Mouse (Mus musculus) ES-E14 (cell line): ENCODE measurements around the gene Hist1h2ah. TPM values are rescaled to one million over a fixed set of nuclear protein-coding genes. Genes with fewer than 3 reads are reported as not detected.
"Not testable (repeated sequence)": the region's sequence is repeated elsewhere in the genome, so short reads cannot be mapped to it uniquely, and the experiment has no call there.

Experiments used
- DNase-seq: peaks from one replicate; pipeline ENCODE4 v3.0.0-alpha.2; 2013; ENCODE audit warnings: low read depth, low spot score
- H3K27ac ChIP-seq: 2 replicates; pipeline ENCODE4 v1.5.1; 2012; ENCODE audit warnings: low read depth, mild to moderate bottlenecking, low read length, moderate library complexity, mixed read lengths; ENCODE audit not compliant: poor library complexity, insufficient read depth, severe bottlenecking
- H3K36me3 ChIP-seq: 2 replicates; pipeline ENCODE4 v1.6.1; 2012; ENCODE audit warnings: mild to moderate bottlenecking, low read length, moderate library complexity, mixed read lengths; ENCODE audit not compliant: control insufficient read depth, poor library complexity, insufficient read depth, severe bottlenecking
- H3K4me1 ChIP-seq, 2 experiments: fragments of 150-350 bp in 1 of 2; sonication (generic) in 1 of 2; 2 replicates each; pipeline ENCODE4 v1.6.1; 2012; ENCODE audit warnings: low read length in 2 of 2, mild to moderate bottlenecking in 1 of 2, mixed read lengths in 1 of 2; ENCODE audit not compliant: control insufficient read depth in 2 of 2, insufficient read depth in 2 of 2, poor library complexity in 1 of 2
- H3K4me3 ChIP-seq, 2 experiments: fragments of 150-350 bp in 1 of 2; sonication (generic) in 1 of 2; 2 replicates each; pipeline ENCODE4 v1.5.1; 2012; ENCODE audit warnings: low read length in 2 of 2, low read depth in 1 of 2, mild to moderate bottlenecking in 1 of 2, mixed read lengths in 1 of 2; ENCODE audit not compliant: insufficient read depth in 1 of 2, poor library complexity in 1 of 2, severe bottlenecking in 1 of 2
- H3K9ac ChIP-seq: 2 replicates; pipeline ENCODE4 v1.6.1; 2012; ENCODE audit warnings: low read depth, mild to moderate bottlenecking, low read length, mixed read lengths; ENCODE audit not compliant: poor library complexity, insufficient read depth, severe bottlenecking
- H3K9me3 ChIP-seq: fragments of 150-350 bp; sonication (generic); 2 replicates; pipeline ENCODE4 v1.6.1; 2012; ENCODE audit warnings: low read depth, mild to moderate bottlenecking, low read length; ENCODE audit not compliant: control insufficient read depth, insufficient read depth
- CHD2 ChIP-seq: IDR thresholded peaks from 2 replicates; pipeline ENCODE4 v1.6.1; 2014; ENCODE audit warnings: mild to moderate bottlenecking, low read depth, low read length, inconsistent platforms
- HCFC1 ChIP-seq: IDR thresholded peaks from 2 replicates; pipeline ENCODE4 v1.6.1; 2012; ENCODE audit warnings: low read length, inconsistent platforms, borderline replicate concordance; ENCODE audit not compliant: insufficient read depth
- MAFK ChIP-seq: IDR thresholded peaks from 2 replicates; pipeline ENCODE4 v1.6.1; 2014; ENCODE audit warnings: mild to moderate bottlenecking, low read depth, low read length, inconsistent platforms; ENCODE audit not compliant: insufficient read depth
- ZC3H11A ChIP-seq: IDR thresholded peaks from 2 replicates; pipeline ENCODE4 v1.6.1; 2012; ENCODE audit warnings: low read depth, mild to moderate bottlenecking, inconsistent platforms, low read length, borderline replicate concordance
- ZNF384 ChIP-seq: IDR thresholded peaks from 2 replicates; pipeline ENCODE4 v1.6.1; 2012; ENCODE audit warnings: low read depth, low read length, inconsistent platforms
- in situ Hi-C, 2 experiments: fragments of 600-800 bp; cut with MboI; formaldehyde crosslinking; loops; one replicate each; pipeline ENCODE4 v1.15.1; 2025; ENCODE audit warnings: low sequenced_read_pairs in 2 of 2, inconsistent platforms in 1 of 2; ENCODE audit not compliant: unreplicated experiment in 2 of 2
- total RNA-seq: library from RNA; depleted of rRNA; stranded (reverse); fragments of 300-350 nt; gene quantifications from 2 replicates; pipeline ENCODE4 v1.2.3, GENCODE M21; 2012

The Hist1h2ah gene
- total RNA-seq, 1 experiment: 1,543 TPM

GRCm38 (mm10) chr13:22041651-22042567 lies 6.5 kb upstream of the Hist1h2ah start:
- Histone ChIP-seq H3K9me3 (no peaks in the 10 kb centered on the region), H3K9ac (peak overlapping the region; percentile 92), H3K4me3 (peak overlapping the region; percentile 30 to 78), H3K27ac (peak overlapping the region; percentile 92), H3K4me1 (no peaks in the 10 kb centered on the region), H3K36me3 (no peaks in the 10 kb centered on the region)
- DNase-seq: no peak
- no peak for TF ChIP-seq MAFK
- no peak for TF ChIP-seq ZNF384
- TF ChIP-seq CHD2: no peak
- TF ChIP-seq HCFC1: no peak
- no peak for TF ChIP-seq ZC3H11A
- in situ Hi-C loops: loop anchor here (25.0 kb wide), 6 partner anchors 305 to 1720 kb away; partner anchors contain the start of genes Abt1 (in 1 of the 2), Hist1h1a (in 1 of the 2), Hist1h1d (in 1 of the 2) and Hist1h1t (in 1 of the 2)

- in situ Hi-C loops: loop anchor here (25.0 kb wide), 6 partner anchors 304 to 1721 kb away; partner anchors contain the start of genes Abt1 (in 1 of the 2), Hist1h1a (in 1 of the 2), Hist1h1d (in 1 of the 2) and Hist1h1t (in 1 of the 2)
- H3K36me3 ChIP-seq, H3K9me3 ChIP-seq, H3K4me1 ChIP-seq, DNase-seq: not testable (repeated sequence)
- H3K9ac ChIP-seq: peak within 1 kb of the TSS; percentile 92
- H3K4me3 ChIP-seq: peak within 1 kb of the TSS; percentile 42 to 78
- peak within 1 kb of the TSS; percentile 92 for H3K27ac ChIP-seq
These were observed 5.8 kb upstream of the Hist1h2ah start, which contains the start of gene Hist1h4i for GRCm38 (mm10) chr13:22041142-22041536. Hist1h4i (minus strand) TSS chr13:22041362.

GRCm38 (mm10) chr13:22040464-22041141 lies 5.2 kb upstream of the Hist1h2ah start:
- TF ChIP-seq CHD2 (no peak), HCFC1 (no peak), ZC3H11A (no peak), ZNF384 (no peak), MAFK (no peak)
- no peaks in the 10 kb centered on the region for H3K36me3 ChIP-seq
- peak overlapping the region; percentile 69 for H3K9ac ChIP-seq
- no peaks in the 10 kb centered on the region for H3K9me3 ChIP-seq
- peak overlapping the region; percentile 78 for H3K27ac ChIP-seq
- H3K4me1 ChIP-seq: no peaks in the 10 kb centered on the region
- no peak for DNase-seq
- in situ Hi-C loops: loop anchor here (25.0 kb wide), 6 partner anchors 303 to 1722 kb away; partner anchors contain the start of genes Abt1 (in 1 of the 2), Hist1h1a (in 1 of the 2), Hist1h1d (in 1 of the 2) and Hist1h1t (in 1 of the 2)
- peak overlapping the region; percentile 42 to 54 for H3K4me3 ChIP-seq

GRCm38 (mm10) chr13:22039951-22040463 lies 4.6 kb upstream of the Hist1h2ah start:
- Histone ChIP-seq H3K27ac (peak overlapping the region; percentile 78; the same call in 1 of the 2 replicates), H3K9me3 (no peaks in the 10 kb centered on the region), H3K9ac (peak overlapping the region; percentile 2; the same call in 1 of the 2 replicates), H3K4me3 (peak overlapping the region; percentile 42 to 54), H3K4me1 (no peaks in the 10 kb centered on the region), H3K36me3 (no peaks in the 10 kb centered on the region)
- TF ChIP-seq MAFK (no peak), ZNF384 (no peak), ZC3H11A (no peak)
- in situ Hi-C loops: loop anchor here (10.0 to 25.0 kb wide), 8 partner anchors 303 to 1722 kb away; partner anchors contain the start of genes Hist1h4j (in 2 of the 2), Abt1 (in 1 of the 2), Hist1h1a (in 1 of the 2) and Hist1h1d (in 1 of the 2)
- DNase-seq: no peak
